Mouse (Mus musculus): ENCODE measurements at regions not wholly inside any gene's neighbourhood (a gene's known extent, or its start where the extent isn't known, plus 50 kb on each side); places are given as distances from the start of the nearest gene placed in this dataset.

DNA sequence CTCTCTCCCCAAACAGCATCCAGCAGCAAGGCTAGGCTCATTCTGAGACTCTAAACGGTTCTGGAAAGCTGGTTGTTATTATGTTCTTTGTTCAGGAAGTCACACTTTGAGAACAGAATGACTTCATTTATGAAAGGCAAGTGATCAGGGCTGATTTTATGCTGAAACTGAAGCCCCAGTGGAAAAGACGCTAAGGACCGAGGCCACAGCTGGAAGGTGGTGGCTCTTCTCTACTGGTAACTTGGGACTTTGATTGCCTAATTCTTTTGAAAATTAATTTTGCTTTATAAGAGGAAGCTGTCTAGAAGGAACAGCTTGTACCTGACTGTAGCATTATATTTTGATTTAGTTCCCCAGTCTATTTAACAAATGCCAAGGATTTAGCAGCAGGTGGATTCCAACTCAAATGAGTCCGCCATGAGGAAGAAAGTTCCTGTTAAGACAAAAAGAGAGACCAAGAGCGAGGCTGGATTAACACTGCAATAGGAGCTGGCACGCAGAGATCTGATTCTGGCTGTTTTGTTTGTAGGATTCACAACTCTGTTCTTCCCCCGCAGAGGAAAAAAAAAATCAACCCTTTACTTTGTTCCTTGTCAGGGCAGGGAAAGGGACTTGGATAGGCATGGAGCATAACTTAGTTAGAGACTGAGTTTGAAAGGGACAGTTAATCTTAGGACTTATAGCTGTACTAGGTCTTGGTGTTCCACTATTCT, 388.3 kb upstream of the Slc30a5 start:
- DNase-seq (ENCODE audit: low spot score in 2 of 2): no peak

GRCm38 (mm10) chr13:101219568-101219967, 386.3 kb upstream of the Slc30a5 start:
- DNase-seq (ENCODE audit: low spot score in 2 of 2): no peak

GRCm38 (mm10) chr13:101216897-101217480, 383.8 kb upstream of the Slc30a5 start:
- no peak for DNase-seq (ENCODE audit: low spot score in 2 of 2)

- DNase-seq (ENCODE audit: low spot score in 2 of 2): no peak
Observed at GRCm38 (mm10) chr13:101216421-101216820, 383.2 kb upstream of the Slc30a5 start.

- DNase-seq (ENCODE audit: low spot score in 2 of 2): no peak
Observed at GRCm38 (mm10) chr13:101215792-101216221, 382.6 kb upstream of the Slc30a5 start.

GRCm38 (mm10) chr13:101215131-101215641, 382.0 kb upstream of the Slc30a5 start:
- no peak for DNase-seq (ENCODE audit: low spot score in 2 of 2)

- DNase-seq (ENCODE audit: low spot score in 2 of 2): no peak
Observed at GRCm38 (mm10) chr13:101214094-101214493, 380.9 kb upstream of the Slc30a5 start.

DNA sequence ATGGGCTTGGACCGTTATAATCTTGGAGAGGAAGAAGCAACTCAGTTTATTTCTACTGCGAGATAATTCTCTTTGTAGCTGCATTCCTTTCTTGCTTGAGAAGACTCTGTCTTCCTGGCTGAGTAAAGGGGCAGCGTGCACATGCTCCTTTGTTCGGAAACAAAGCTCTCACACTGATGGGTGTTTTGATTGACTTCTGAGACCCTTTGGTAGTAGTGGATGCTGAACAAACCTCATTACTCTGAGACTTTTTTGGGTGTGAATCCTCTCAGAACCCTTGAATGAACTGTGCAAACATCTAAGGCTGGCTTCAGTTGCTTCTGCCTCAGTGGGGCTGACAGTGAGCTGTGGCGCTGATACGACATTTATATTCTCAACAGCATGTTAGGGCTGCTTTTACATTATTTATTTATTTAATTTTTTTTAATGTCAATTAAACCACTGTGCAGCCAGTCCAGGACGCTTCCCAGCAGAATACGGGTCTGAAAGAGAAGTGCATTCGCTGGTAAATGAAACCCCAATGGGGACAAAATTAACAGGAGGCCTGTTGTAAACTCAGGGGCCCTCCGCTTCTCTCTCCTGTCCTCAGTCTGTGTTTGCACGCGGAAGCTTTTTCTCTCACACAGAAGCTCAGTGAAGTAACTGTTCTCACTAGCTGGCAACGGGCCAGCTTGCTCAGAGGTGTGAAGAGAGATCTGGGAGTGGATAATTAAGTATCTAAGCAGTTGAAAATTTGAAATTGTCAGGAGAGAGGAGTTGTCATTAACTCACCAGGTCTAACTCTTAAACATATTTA, 380.1 kb upstream of the Slc30a5 start:
- DNase-seq (ENCODE audit: low spot score in 2 of 2): no peak

- no peak for DNase-seq (ENCODE audit: low spot score in 2 of 2)
Observed at GRCm38 (mm10) chr13:101212341-101212895, 379.2 kb upstream of the Slc30a5 start.

- DNase-seq (ENCODE audit: low spot score in 2 of 2): no peak
Observed at GRCm38 (mm10) chr13:101208788-101209187, 375.6 kb upstream of the Slc30a5 start.

DNA sequence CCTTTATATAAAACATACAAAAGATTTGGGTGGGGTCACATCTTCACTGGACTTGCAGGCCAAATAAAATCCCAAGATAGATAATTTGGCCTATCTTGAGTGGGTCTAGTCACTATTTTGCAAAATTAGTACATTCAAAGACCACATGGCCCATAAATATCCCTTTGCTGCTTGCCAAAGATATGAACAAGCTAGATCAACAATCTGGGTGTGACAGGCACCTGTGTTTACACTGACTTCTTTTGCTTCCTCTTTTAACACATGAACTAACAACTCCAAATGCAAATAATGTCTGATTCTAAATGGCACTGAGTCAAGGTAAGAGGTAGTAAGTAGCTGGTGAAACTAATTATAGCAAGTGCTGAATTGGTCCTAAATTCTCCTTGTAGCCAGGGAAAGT, 370.2 kb upstream of the Slc30a5 start:
- no peak for DNase-seq (ENCODE audit: low spot score in 2 of 2)

DNA sequence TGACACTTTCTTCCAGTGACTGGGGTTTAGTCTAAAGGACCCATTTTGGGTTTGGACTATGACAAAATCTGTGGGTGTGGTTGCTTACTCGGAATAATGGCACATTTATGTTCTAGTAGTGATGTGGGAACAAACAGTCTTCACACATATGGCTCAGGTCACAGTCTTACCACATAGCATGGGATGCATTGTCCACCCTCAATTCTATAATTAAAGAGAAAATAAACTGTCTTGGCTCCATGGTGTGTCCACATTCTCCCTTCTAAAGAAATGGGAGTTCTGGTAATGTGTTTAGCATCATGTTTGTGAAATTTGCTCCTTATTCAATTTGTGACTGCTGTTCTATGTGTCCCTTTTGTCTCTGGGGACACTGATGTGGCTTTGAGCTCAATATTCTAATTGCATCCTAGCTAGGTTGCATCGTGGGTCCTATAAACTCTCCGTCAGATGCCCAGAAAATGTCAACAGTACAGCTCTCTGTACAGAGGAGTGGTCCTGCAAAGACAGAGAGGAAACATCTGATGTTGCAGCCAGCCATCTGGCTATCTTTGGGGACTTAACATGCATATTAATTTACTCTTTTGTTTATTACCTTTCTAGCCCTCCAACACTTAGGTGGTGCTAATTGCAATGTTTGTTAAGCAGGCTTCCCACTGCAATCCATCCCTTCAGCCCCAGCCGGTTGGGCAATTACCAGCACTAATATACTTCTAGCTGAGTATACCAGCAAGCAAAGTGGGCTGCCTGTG, 369.5 kb upstream of the Slc30a5 start:
- no peak for DNase-seq (ENCODE audit: low spot score in 2 of 2)

DNA sequence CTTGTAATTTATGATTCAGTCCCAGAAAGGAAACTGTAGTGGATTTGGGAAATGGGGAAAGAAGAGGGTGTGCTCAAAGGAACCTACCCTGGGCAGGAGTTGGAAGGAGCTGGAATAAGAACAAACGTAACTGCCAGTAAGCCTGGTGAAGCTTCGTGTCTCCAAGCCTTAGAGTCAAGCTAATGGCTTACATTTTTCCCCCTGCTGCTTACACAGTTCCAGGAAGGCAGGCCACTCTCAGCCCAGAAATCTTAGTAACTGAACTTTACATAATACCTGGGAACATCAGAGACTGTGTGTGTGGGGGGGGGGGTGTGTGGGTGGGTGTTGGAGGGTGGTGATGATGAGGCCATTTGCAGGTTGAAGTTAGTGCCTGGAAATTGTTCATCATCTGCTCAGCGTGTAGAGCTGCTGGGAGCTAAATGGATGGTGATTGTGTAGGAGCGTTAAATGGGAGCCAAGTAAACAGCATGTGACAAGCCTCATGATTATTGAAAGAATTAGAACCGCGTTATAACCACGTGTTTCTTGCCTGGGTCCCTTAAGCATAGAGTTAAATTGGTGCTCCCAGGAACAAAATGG, 357.1 kb upstream of the Slc30a5 start:
- no peak for DNase-seq (ENCODE audit: low spot score in 2 of 2)

DNA sequence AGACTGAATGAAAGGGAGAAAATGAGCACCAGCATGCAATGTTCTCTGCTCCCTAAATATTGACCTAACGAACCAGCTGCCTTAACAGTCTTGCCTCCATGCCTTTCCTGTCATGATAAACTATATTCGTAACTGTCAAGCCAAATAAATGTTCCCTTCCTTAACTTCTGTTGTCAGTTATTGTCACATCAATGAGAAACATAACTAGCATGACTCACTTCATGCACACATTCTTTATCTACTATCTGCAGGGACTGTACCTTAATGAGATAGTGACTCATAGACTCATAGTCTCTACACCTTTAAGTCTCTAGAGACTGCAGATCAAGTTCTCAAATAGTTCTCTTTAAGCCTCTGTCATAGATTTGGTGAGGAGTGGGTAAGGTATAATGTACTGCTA, 349.2 kb upstream of the Slc30a5 start:
- no peak for DNase-seq (ENCODE audit: low spot score in 2 of 2)

DNA sequence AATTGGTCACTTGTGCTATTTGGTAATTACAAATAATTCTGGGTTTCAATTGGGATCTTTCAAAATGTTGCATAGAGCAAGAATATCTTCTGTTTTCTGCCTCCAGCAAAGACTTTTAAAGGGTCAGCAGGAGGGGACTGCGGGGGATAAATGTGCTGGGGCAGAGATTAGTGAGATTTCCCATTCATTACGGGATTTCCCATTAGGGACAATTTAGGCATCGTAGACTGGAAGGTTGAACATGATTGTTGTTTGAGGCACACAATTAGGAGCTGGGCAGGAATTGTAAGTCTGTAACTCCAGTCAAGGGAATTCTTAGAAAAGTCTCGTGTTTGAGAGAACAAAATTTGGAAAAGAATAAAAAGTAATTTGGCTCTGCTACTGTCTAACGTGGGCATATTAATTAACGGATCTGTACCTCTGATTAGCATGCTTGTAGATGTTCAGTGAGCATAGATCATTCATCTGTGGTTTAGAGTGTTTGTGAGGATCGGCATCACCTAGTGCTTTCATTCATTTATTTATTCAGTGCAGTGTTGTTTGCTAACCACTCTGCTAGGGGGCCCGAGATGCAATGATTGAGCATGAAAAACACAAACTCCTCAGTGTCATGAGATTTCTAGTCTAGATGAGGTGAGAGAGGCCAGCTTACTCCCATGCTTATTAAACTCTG, 341.9 kb upstream of the Slc30a5 start:
- DNase-seq (ENCODE audit: low spot score in 2 of 2): no peak

DNA sequence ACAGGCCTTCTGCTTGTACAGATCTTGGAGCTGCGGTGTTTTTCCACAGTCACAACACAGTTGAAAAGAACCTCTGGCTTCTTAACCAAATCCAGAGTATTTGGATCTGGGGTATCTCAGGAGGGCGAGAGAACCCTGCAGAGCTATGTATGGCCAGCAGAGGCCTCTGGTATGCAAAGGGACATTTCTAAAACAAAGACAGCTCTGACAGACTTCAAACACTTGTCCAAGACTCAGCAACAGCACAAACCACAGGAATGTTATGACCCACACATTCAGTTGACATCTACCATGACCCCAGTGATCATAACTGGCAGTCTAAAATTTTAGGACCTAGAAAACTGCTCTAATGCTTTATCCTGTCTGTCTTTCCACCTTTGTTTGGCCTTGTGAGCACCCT, 328.5 kb upstream of the Slc30a5 start:
- no peak for DNase-seq (ENCODE audit: low spot score in 2 of 2)

DNA sequence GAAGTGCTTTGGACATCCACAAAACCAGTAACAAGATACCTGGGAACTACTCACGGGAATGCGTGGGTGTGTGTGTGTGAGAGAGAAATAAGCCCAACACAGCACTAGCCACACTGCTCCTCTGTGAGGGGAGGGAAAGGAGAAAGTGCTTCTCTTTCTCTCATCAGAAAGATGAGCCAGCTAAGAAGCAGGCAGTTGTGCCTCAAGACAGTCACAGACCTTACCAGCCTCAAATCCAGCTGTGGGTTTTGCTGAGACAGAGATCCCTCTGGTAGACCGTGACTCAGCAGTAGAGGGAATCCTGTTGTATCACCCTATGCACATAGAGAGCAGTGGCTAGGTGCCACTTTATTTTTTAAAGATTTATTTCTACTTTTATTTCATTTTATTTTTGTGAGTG, 326.7 kb upstream of the Slc30a5 start:
- DNase-seq (ENCODE audit: low spot score in 2 of 2): no peak

DNA sequence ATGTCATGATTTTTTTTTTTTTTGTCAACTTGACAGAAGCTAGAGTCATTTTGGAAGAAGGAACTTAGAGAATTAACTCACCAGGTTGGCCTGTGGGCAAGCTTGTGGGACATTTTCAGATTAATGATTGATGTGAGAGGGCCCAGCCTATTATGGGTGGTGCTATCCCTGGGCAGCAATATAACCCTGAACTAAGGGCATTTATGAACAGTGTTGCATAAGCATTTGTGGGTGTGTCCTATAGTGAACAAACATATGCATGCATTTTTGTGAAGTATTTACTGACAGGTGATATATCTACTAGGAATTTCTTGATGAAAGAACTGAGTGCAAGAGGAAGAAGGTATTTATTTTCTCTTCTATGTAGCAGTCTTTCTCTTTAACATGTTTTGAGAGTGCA, 320.5 kb upstream of the Slc30a5 start:
- no peak for DNase-seq (ENCODE audit: low spot score in 2 of 2)

- DNase-seq (ENCODE audit: low spot score in 2 of 2): no peak
Observed at GRCm38 (mm10) chr13:101142761-101143160, 309.5 kb upstream of the Slc30a5 start.

DNA sequence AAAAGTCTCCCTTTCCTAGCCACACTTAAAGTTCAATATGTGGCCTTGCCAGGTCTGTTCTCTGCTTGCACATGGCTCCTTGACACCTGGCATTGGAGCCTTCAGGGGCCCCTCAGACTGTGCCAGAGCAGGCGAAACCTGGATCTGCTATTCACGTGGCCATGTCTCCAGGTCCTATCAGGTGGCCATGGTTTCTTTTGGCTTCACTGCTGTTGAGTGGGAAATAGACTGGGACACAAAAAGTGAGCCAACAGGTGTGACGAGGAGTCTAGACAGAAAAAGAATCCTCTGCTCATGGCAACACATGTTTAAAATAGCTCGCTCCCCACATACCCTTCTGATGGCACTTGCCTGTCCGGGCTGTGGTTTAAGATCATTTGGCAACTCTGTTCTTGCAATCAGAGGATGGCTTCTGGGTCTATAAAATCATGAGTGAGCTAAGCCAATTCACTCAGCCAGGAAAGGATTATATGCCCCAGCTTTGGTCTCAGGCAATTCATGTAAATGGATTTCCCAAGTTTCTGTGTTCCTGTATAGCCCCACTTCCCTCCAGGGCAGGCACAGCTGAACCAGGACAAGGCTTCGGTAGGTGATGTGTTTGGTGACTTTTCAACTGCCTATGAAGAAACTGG, 309.0 kb upstream of the Slc30a5 start:
- DNase-seq (ENCODE audit: low spot score in 2 of 2): no peak

All from spleen, postnatal 14 days (tissue).